Mouse (Mus musculus) lung, postnatal 4 days (tissue): Measurements from ENCODE around the gene Sgms1.
A peak's percentile ranks its signal among the peaks of the same experiment; 100 is the strongest.
"Not testable (repeated sequence)": the region's sequence is repeated elsewhere in the genome, so short reads cannot be mapped to it uniquely, and the experiment has no call there.

Experiments used
- DNase-seq, 2 experiments: peaks; one replicate each; pipeline ENCODE4 v3.0.0; 2021

The Sgms1 gene

DNA sequence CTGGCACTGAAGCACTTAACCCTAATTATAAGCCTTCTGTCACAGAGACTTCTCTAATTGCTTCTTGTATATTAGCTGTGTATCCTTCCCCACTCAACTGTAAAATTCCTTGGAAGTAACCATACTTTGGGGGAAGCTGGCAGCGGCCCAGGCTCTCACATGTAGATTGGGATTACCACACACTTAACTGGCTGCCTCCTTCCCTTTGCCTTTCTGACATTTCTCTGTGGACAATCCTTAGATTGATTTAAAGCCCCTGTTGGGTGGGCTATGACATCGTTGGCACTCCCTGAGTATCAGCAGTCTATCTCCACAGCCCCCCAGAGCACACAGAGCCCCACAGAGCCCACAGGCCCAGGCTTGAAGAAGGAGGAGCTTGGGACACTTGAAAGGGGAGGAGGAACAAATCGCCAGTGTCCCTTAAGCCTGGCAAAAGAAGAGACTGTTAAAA is 8.0 kb downstream of the Sgms1 start:
- peak in 1 of 2 experiments; percentile 48 for DNase-seq

DNA sequence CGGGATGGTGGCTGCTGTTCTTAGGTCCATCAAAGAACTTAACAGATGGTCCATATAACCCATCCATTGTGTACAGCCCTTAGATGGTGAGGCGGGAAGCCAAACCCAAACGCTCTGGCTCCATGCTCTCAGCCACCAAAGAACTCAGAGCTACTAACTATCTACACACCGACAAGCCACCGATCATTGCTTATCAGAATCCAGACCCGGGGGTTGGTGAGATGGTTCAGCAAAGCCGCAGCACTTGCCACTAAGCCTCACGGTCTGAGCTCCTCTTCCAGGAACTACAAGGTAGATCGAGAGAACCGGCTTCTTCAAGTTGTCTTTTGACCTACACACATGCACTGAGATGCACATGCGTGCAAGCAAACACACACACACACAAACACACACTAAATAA is 8.8 kb downstream of the Sgms1 start:
- DNase-seq: no peak

DNA sequence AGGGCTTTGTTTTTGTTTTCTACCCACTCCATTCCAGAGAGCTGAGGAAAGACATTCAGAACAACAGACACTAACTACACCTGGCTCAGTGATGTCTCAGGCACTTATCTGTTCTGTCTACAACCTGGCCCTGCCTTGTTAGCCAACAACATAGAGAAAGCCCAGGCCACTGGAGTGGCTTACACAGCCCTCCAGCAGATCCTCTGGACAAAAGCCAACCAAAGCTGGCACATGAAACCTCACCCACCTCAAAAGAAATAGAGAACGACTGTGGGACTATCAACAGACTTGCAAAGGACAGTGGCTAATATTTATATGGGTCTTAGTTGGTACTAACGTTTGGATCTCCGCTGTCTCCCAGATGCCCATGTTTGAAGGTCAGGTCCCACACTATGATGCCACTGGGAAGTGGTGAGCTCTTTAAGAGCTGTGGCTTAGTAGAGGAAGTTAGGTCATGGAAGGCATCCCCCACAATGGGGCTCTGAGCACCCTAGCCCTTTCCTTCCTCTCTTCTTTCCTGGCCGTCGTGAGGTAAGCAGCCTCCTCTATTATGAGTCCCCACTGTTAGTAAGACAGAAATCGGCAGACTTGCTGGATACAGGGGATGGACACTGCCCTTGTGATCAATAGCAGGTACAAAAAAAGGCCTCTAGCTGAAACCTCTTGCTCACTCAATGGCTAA is 10.1 kb downstream of the Sgms1 start:
- no peak for DNase-seq

DNA sequence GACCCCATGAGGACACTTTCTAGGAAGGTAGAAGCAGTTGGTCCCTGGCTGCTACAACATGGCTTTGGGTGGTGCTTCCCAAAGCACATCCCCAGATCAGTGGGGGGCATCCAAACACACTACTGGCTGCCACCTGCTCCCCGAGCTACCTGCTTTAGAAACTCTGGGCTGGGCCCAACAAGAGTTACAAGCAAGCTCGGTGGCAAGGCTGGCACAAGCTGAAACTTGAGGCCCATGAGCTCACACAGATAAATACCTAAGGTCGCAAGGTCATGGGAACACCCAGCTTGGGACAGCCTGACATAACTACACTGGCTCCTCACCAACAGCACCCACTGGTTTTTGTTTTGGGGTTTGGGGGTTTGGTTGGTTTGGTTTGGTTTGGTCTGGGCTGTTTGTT is 10.9 kb downstream of the Sgms1 start:
- no peak for DNase-seq

DNA sequence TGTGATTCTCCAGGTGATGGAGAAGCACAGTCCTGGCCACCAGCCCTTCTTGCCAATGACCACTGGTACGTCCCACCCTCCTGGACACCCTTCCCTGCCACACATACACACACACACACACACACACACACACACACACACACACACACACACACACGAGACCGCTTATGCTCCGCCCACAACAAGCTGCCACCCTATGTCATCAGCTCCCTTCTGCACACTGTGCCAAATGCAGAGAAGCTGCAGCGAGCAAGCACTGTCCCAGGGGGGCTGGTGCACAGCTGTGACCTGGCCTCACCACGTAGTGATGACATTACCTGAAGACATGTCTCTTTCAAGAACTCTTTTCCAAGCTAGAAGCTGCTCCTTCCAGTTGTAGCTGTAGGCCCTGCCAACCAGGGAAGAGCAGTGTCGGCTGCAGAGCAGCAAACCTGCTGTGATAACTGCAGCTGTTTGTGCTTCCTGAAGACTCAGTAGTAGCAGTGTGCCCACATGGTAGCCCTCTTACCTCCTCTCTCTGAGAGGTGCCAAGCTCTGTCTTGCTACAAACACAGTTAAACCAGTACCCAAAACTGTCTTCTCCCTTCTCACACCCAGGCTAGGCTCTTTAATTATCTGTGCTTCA is 11.7 kb downstream of the Sgms1 start:
- DNase-seq: peak in 1 of 2 experiments; percentile 46

DNA sequence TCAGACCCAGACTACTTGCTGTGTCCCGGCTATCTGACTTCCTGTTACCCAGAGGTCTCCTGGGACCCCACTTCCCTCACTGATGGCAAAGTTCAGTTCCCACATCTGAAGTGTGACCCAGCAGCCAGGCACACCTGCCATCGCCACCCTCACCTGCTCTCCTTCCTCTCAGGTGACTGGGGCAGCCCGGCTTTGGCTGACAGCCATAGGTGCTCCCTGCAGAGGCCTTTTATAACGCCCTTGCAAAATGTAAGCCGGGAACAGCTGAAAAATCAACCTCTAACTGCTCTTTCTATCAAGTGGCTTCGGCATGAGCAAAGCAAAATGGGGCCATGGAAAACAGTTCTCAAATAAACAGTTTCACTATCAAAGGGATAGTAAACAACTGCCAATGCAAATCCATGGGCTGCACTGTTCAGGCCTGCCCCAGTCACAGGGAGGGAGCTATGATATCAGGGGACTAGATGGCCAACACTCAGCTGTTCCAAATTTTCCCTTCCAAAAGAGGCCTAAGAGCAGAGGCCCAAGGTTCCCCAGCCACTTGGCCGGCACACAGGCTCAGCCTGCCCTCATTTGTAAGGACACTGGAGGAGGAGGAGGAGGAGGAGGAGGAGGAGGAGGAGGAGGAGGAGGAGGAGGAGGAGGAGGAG is 12.5 kb downstream of the Sgms1 start:
- DNase-seq: peak in 1 of 2 experiments; percentile 66

DNA sequence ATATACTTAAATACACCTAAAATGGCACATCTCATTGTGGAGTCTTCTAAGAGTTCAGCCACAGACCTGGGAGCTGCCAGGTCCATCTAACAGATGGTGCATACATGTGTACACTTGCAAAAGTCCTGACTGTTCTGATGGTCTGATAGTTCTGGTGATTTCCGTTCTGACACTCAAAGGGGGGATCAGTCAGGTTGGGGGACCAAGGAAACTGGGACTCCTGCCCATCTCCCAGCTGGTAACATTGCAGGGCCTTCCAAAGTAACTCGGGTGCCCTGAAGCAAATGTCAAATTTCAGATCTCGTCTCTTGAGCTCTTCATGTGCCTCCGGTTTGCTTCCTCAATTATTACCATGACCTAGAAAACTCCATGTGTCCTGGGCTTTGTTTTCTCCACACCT is 13.5 kb downstream of the Sgms1 start:
- DNase-seq: peak in 1 of 2 experiments; percentile 54

DNA sequence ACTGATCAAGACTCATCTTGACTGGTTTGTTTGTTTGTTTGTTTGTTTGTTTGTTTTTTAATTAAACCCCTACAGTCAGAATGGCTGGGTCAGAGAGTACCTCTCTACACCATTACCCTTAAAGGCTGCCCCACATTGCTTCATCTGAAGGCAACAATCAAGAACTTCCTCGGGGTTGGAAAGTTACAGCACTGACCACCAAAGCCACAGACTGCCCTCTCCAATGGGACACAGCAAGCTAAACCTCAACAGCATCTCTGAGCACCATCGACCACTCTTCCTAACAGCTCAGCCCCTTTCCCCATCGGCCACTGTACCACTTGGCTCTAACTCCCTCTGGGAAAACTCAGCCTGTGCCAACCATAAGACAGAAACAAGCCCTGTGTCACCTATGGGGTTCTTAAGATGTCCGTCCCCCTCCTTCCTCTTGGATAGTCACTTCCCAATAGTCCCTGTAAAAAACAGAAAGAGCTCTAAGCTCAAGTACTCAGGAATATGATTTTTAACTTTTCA is 14.0 kb downstream of the Sgms1 start:
- DNase-seq: no peak

DNA sequence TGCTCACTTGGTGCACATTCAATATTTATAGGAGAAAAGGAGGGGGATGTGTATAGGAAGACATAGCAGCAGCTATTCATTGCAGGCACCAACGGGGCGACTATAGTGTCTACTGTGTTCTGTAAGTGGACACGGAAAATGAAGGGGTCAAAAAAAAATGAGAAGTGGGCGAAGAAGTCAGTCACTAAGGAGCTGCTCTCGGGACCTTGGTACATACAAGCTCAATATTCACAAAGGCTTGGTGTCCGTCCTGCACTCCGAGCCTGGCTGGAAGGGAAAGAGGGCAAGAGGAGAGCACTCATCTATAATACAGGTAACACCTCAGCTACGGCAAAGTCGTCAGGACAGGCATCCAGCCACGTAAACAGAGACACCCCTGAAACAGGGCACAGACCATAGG is 14.8 kb downstream of the Sgms1 start:
- DNase-seq: no peak

DNA sequence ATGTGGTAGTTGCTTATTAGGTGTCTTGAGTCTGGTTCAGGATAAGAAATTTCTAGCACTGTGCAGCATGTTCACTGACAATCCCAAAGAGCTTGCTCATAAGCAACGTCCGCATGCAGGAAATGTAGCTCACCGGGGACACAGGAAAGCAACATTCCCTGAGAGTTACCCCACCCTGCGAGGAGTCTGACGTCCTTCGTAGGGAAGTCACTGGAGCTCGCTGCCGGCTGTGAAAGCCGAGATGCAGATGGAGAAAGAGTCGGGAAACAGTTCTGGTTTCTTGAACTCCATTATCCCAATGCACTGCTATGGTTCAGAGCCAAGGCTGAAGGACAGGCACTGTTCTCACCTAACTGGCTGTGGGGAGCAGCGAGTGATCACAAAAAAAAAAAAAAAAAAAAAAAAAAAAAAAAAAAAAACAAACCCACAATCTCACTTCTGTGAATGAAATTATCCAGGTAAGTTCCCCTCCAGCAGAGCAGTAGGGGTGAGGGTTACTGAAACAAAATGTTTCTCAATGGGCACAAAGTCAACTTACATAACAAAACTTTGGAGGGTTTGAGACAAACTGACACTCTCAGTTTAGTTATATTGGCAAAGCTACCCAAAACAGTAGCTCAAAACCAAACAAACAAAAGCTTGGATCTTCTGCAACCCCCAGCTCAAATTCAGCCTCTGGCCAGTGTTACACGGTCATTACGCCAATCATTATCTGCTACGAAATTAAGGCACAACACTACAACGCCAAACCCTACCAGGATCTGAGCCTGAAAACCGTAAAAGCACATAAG is 15.5 kb downstream of the Sgms1 start:
- DNase-seq: peak; percentile 43 to 47

DNA sequence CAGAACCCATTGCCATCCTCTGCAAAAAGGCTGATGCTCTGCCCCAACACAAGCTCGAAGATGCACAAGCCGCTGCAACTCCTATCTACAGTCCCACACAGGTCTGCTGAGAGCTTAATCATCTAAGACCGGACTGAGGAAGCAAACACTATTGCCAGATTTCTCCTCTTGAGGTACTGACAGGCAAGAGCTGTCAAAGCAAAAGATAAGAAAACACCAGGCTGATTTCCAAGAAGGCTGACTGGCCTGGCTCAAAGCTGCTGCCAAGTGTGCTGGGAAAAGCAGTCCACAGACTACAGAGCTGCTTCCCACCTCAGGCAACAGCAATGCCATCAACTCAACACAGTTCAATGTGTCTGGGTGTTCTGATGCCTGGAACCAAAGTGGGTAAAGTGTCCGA is 17.1 kb downstream of the Sgms1 start:
- peak in 1 of 2 experiments; percentile 46 for DNase-seq

DNA sequence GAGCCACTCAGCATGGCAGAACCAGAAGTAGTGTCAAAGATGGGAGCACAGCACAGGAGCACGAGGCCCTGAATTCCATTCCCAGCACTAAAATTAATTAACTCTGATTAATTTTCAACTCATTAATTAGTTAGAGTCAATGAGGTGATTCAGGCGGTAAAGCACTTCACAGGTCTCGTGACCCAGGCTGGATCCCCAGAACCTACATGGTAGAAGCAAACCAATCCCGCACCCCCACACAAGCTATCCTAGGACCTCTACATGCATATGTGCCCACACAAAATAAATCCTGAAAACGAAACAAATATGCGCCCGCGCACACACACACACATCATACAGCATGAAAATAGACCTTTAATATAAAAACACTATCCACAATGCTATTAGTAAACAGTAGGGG is 22.2 kb downstream of the Sgms1 start:
- DNase-seq: no peak

DNA sequence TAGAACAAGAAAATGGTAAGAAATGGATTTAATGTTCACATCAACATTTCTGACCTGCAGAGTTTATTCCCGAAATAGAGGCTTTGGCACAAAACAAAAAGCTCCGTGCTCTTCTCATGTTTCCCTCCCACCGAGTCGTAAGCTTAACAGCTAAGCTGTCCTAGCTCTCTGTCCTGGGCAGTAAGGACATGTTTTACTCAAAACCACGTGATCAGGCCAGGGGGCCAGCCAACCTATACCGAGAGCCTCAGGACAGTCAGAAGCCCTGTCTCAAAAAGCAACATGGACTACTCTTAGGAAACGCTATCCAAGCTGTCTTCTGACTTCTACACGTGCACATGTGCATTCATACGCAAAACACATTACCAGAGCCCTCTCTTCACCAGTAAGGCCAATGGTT is 23.1 kb downstream of the Sgms1 start:
- no peak for DNase-seq

DNA sequence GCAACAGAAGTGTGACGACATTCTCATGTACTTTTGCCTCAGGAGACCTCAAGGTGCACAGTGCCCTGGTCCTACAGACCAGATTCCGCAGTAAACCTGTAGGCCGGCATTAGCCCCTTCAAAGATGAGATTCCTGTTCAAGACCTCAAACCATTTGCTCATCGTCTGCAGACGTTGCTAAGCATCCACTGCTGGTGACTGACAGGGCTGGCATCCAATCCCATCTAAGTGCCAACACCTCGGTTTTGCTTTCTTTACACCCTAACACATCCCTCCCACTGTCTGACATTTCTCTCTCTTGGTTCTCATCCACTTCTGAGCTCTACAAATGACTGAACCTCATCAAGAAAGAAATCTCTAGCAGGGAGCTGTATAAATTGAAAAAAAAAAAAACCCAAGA is 24.4 kb downstream of the Sgms1 start:
- DNase-seq: no peak

DNA sequence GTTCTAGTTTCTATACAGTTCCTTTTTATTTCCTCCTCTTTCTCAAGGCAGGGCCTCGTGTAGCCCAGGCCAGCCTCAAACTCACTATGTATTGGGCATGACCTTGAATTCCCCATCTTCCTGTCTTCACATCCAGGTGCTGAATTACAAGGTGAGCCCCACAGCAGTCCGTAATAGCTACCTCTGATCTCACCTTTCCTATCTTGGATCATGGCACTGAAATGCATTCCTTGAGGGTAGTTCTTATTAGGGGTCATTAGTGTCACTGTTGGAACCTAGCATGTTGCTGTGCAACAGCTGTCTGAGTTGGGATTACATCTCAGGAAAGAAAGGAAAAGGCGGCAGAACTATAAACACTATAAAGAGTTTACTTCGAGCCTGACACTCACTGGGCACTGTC is 25.9 kb downstream of the Sgms1 start:
- DNase-seq: no peak

DNA sequence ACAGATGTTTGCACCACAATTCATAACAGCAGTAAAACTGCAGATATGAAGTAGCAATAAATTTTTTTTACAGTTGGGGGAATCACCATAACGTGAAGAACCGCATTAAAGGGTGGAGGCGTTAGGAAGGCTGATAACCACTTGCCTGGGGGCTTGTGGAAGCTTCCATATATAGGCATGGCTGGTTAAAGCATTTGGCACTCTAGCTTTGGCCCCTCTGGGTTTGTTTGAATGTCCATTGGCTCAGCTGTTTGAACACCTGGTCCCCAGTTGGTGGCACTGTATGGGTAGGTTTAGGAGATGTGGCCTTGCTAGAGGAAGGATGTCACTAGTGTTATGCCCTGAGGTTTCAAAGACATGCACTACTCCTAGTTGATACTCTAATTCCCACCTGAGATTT is 27.0 kb downstream of the Sgms1 start:
- DNase-seq: no peak

DNA sequence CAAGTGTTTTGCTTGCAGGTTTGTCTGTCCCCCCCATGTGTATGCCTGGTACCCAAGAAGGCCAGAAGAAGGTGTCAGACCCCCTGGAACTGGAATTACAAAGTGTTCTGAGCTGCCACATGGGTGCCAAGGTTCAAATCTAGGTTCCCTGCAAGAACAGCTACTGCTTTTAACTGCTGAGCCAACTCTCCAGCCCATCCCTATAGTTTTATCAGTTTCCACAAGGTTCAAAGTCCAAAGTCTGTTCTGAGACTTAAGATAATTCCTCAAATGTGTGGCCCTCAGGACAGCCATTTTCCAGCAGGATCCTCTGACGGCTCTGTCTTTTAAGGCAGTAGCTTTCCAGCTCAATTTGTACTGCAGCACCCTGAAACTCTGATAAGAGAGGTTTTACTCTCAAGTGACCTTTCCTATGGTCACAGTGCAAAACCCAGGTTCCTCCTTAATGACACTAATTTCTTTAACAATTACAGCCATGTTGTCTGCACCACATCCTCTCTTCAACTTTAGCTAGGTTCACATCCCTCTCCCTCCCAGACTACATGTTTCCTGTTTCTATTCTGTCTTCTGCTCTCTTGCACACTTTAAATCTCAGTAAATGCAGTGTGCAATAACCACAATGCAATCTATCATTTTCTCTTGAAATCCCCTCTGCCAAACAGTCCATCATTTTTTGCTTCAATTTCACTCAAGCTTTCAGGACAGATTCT is 28.4 kb downstream of the Sgms1 start:
- DNase-seq: no peak

DNA sequence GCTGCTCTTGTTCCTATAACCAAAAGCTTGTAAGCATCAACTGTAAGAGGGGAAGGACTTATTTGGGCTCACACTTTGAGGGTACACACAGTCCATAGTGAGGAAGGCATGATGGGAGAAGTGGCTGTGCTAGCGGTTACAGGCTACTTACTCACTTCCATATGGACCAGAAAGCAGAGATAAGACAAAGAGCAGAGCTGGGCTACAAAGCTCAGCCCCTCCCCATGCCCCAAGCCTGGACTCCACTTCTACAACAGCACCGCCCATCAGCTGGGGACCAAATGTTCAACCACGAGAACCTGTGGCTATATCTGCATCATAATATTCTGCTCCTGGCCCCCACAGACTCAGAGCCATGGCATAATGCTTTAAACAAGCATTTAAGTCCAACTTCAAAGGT is 29.0 kb downstream of the Sgms1 start:
- DNase-seq: no peak

DNA sequence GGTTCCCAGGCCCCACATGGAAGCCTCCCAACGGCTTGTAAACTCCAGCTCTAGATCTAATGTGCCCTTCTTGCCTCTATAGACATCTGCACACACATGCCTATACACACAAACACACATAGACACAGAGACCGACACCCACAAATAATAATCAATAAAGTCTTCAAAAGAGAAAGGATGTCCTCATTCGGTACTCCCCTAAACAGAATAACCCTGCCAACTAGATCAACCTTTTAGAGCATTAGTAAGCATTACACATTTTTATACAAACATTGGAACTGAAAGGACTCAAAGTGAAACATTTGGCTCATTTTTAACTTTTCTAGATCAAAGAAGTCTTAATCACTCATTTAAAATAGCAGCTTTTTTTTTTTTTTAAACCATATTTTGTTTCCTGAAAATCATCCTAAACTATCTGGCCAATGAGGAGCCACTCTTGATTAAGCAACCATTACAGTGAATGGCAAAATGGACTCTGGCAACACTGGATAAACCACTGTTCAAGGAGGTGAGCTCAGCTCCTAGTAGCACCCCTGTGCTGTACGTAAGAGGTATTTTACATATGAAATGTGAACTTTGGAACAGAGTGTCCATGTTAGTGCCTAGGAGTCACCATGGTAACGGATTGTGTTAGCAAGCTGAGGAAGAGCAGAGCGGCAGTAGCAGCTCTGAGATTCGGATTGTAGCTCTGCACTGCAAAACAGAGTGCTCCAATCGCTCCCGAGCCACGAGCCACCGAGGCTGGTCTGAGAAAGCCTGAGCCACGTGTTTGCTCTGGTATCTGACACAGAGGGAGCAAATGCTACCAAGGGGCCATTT is 30.6 kb downstream of the Sgms1 start:
- DNase-seq: no peak

DNA sequence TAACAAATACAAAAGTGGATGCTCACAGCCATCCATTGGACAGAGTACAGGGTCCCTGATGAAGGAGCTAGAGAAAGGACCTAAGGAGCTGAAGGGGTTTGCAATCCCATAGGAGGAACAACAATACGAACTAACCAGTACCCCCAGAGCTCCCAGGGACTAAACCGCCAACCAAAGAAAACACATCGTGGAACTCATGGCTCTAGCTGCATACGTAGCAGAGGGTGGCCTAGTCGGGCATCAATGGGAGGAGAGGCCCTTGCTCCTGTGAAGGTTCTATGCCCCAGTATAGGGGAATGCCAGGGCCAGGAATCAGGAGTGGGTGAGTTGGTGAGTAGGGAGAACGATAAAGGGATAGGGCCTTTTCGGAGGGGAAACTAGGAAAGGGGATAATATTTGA is 31.5 kb downstream of the Sgms1 start:
- not testable (repeated sequence) for DNase-seq

DNA sequence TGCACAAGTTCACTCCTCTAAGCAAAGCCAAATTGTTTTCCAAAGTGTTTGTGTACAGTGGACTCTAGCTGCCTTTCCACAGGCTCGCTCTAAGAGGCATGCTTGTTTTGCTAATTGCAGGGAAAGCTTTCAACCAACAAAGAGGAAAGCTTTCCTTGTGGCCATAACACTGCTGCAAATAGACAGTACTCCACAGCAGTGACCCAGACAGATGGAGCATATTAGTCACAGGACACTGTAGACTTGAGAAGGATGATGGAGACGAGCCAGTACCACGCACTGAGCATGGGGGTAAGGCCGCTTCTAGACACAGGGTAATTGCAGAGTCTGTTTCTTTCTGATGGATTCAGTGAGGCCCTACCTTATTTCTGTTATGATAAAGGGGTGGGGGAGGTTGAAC is 33.3 kb downstream of the Sgms1 start:
- DNase-seq: peak in 1 of 2 experiments; percentile 58

DNA sequence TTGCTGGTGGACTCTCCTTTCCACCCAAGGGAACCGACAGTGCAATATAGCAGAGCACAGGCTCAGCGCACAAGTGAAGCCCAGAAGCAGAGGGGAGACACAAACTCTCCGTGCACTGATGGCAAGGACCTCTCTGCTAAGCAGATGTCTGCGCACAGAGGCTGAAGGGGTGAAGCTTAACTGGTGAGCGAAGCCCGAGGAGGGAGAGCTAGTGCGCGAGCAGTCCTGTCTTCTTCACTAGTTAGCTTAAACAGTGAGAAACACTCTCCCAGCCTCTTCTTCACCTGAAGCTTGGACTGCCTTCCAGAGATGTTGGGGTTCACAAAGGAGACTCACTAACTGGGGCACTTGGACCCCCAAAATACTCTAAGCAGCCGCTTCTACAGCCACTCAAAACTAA is 36.1 kb downstream of the Sgms1 start:
- no peak for DNase-seq
